Mouse (Mus musculus): ENCODE measurements at regions not wholly inside any gene's neighbourhood (a gene's known extent, or its start where the extent isn't known, plus 50 kb on each side); places are given as distances from the start of the nearest gene placed in this dataset.

- TF ChIP-seq CTCF (conservative IDR thresholded peaks at IDR 0.05; ENCODE audit: low read length) (no peak), NANOG (IDR thresholded peaks at IDR 0.05; ENCODE audit: borderline replicate concordance, low read length) (no peak), POU5F1 (IDR thresholded peaks at IDR 0.05; ENCODE audit: borderline replicate concordance, low read length) (no peak)
These were observed 117.3 kb downstream of the Gm5426 start for GRCm38 (mm10) chr10:96253671-96254070.
